Mouse (Mus musculus) urinary bladder, adult 2 months (tissue): ENCODE results near the gene Pola2. TPM values are rescaled to one million over a fixed set of nuclear protein-coding genes. Genes with fewer than 3 reads are reported as not detected.

Source experiments
- DNase-seq: peaks from one replicate; pipeline ENCODE4 v3.0.0; 2022; ENCODE audit warnings: low spot score
- polyA plus RNA-seq: library from polyadenylated mRNA; depleted of rRNA; stranded (reverse); fragments of >200 nt; gene quantifications from 2 replicates; pipeline ENCODE4 v1.2.3, GENCODE M21; 2012; rRNA removed

Pola2 gene
- 32.8 and 41.0 TPM in 2 replicates for polyA plus RNA-seq

GRCm38 (mm10) chr19:5963883-5964562 lies at the start of gene Pola2:
TSS of gene Pola2 (minus strand) at chr19:5964202.
- DNase-seq, result peak; percentile 81

GRCm38 (mm10) chr19:6013691-6014090 lies 49.7 kb upstream of the Pola2 start:
- DNase-seq, result peak; percentile 55

- no peak for DNase-seq
Measured at GRCm38 (mm10) chr19:6009137-6009536, 45.1 kb upstream of the Pola2 start.

- no peak for DNase-seq
Measured at GRCm38 (mm10) chr19:6007013-6007412, 43.0 kb upstream of the Pola2 start.

GRCm38 (mm10) chr19:6005541-6005940 lies 41.5 kb upstream of the Pola2 start:
- DNase-seq, result no peak

GRCm38 (mm10) chr19:5999969-6000368 lies 36.0 kb upstream of the Pola2 start:
- no peak for DNase-seq

GRCm38 (mm10) chr19:5998180-5998579 lies 34.2 kb upstream of the Pola2 start:
- DNase-seq, result no peak

GRCm38 (mm10) chr19:5994711-5995110 lies 30.7 kb upstream of the Pola2 start:
- DNase-seq, result no peak

GRCm38 (mm10) chr19:5992012-5992411 lies 28.0 kb upstream of the Pola2 start:
- no peak for DNase-seq

GRCm38 (mm10) chr19:5991467-5991866 lies 27.5 kb upstream of the Pola2 start:
- no peak for DNase-seq

GRCm38 (mm10) chr19:5990921-5991320 lies 26.9 kb upstream of the Pola2 start:
- DNase-seq, result no peak

GRCm38 (mm10) chr19:5990033-5990432 lies 26.0 kb upstream of the Pola2 start:
- no peak for DNase-seq

- no peak for DNase-seq
Measured at GRCm38 (mm10) chr19:5989585-5989984, 25.6 kb upstream of the Pola2 start.

GRCm38 (mm10) chr19:5988815-5989452 lies 24.9 kb upstream of the Pola2 start:
- peak; percentile 63 for DNase-seq

GRCm38 (mm10) chr19:5988027-5988814 lies 24.2 kb upstream of the Pola2 start:
- DNase-seq, result peak; percentile 35

- no peak for DNase-seq
Measured at GRCm38 (mm10) chr19:5986043-5986442, 22.0 kb upstream of the Pola2 start, which contains the start of gene Slc22a20. TSS of gene Slc22a20 (minus strand) at chr19:5986143.

- DNase-seq, result no peak
Measured at GRCm38 (mm10) chr19:5980477-5980876, 16.5 kb upstream of the Pola2 start.

GRCm38 (mm10) chr19:5977717-5978116 lies 13.7 kb upstream of the Pola2 start:
- DNase-seq, result no peak

GRCm38 (mm10) chr19:5975676-5976075 lies 11.7 kb upstream of the Pola2 start:
- DNase-seq, result no peak

GRCm38 (mm10) chr19:5975112-5975511 lies 11.1 kb upstream of the Pola2 start:
- no peak for DNase-seq

- no peak for DNase-seq
Measured at GRCm38 (mm10) chr19:5967664-5968063, 3.7 kb upstream of the Pola2 start.

- DNase-seq, result no peak
Measured at GRCm38 (mm10) chr19:5966786-5967185, 2.8 kb upstream of the Pola2 start.

GRCm38 (mm10) chr19:5965910-5966309 lies 1.9 kb upstream of the Pola2 start:
- no peak for DNase-seq
